Mouse (Mus musculus) testis, adult 2 months (tissue): ENCODE data around the gene R3hdm2.

Source experiments
- CTCF ChIP-seq: fragments of 200-500 bp; IDR thresholded peaks from 2 replicates; pipeline ENCODE4 v1.5.1; 2012; ENCODE audit warnings: low read depth, mild to moderate bottlenecking, inconsistent platforms, low read length, moderate library complexity; ENCODE audit not compliant: control insufficient read depth, insufficient read depth, insufficient replicate concordance
- POLR2A ChIP-seq: fragments of 200-500 bp; IDR thresholded peaks from 2 replicates; pipeline ENCODE4 v1.6.1; 2012; ENCODE audit warnings: low read depth, mild to moderate bottlenecking, inconsistent platforms, low read length, moderate library complexity; ENCODE audit not compliant: control insufficient read depth

DNA sequence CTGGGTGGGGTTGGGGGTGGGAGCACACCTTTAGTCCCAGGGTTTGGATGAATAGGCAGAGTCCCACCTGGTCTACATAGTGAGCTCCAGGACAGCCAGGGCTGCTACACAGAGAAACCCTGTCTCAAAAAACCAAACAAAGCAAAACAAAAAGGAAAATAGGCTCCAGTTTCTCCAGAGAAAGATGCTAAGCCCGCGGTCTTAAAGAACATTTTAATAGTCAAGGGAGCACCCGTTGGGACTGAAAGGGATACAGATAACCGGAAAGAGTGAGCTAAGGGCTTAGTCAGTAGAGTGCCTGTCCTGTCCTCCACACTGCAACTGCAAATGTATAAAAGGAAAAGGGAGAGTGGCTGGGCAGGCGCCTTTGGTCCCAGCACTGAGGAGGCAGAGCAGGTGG is 13.0 kb upstream of the R3hdm2 start:
- TF ChIP-seq CTCF (no peak), POLR2A (no peak)
